Mouse (Mus musculus) megakaryocyte, embryonic 14.5 days (primary cell): ENCODE measurements around the gene Kcna10.

Source experiments
- FLI1 ChIP-seq: IDR thresholded peaks from 2 replicates; pipeline ENCODE4 v1.6.1; 2012; ENCODE audit warnings: low read length, inconsistent platforms, mixed read lengths
- GATA1 ChIP-seq: IDR thresholded peaks from 3 replicates; pipeline ENCODE4 v1.6.1; 2012; ENCODE audit warnings: mixed read lengths, low read length, inconsistent platforms, borderline replicate concordance

- TF ChIP-seq GATA1: no peak
- no peak for TF ChIP-seq FLI1
Measured at GRCm38 (mm10) chr3:107233351-107233813, 50.5 kb downstream of the Kcna10 start.
